Mouse (Mus musculus) myocyte (in vitro differentiated cells): Measurements from ENCODE around the gene Bpifa6.

Experiments
- MAX ChIP-seq: IDR thresholded peaks from one replicate; pipeline ENCODE4 v1.6.1; 2011; ENCODE audit warnings: low read depth, mild to moderate bottlenecking, control low read depth
- MYOG ChIP-seq, 3 experiments: IDR thresholded peaks; one replicate each; pipeline ENCODE4 v1.6.1; 2011; ENCODE audit warnings: control low read depth in 2 of 3, low read depth in 2 of 3, mild to moderate bottlenecking in 2 of 3; ENCODE audit not compliant: insufficient read length in 2 of 3, control insufficient read depth in 1 of 3, insufficient read depth in 1 of 3
- POLR2A ChIP-seq: IDR thresholded peaks from one replicate; pipeline ENCODE4 v1.6.1; 2011; ENCODE audit warnings: low read depth, mild to moderate bottlenecking, control low read depth, moderate library complexity; ENCODE audit not compliant: insufficient read length
- POLR2AphosphoS2 ChIP-seq: IDR thresholded peaks from one replicate; pipeline ENCODE4 v1.6.1; 2011; ENCODE audit warnings: low read depth, control low read depth; ENCODE audit not compliant: insufficient read length
- REST ChIP-seq: IDR thresholded peaks from one replicate; pipeline ENCODE4 v1.6.1; 2011; ENCODE audit warnings: mild to moderate bottlenecking, control low read depth, moderate library complexity; ENCODE audit not compliant: insufficient read depth, insufficient read length

GRCm38 (mm10) chr2:154044743-154045142 is 70.0 kb downstream of the Bpifa6 start:
- TF ChIP-seq POLR2A (no peak), POLR2AphosphoS2 (no peak), MAX (no peak), MYOG (IDR thresholded peaks at IDR 0.05; ENCODE audit: control insufficient read depth in 1 of 3, insufficient read depth in 1 of 3, insufficient read length in 2 of 3, low read depth in 2 of 3) (no peak), REST (no peak)
